Mouse (Mus musculus) lung, embryonic 14.5 days (tissue): ENCODE results near the gene Gna13. TPM values are rescaled to one million over a fixed set of nuclear protein-coding genes. Genes with fewer than 3 reads are reported as not detected.

ENCODE experiments used
- ATAC-seq: fragments of 200-750 bp; cut with Nextera tagmentation; 2 replicates; pipeline ENCODE4 v1.8.0; 2017; ENCODE audit warnings: mild to moderate bottlenecking, moderate TSS enrichment, moderate library complexity; ENCODE audit not compliant: insufficient read depth
- DNase-seq: peaks from one replicate; pipeline ENCODE4 v3.0.0-alpha.2; 2015
- H3K27ac ChIP-seq: fragments of 300-500 bp; sonication (generic); 2 replicates; pipeline ENCODE4 v1.5.1; 2014; ENCODE audit warnings: low read depth, mild to moderate bottlenecking, moderate library complexity
- H3K27me3 ChIP-seq: fragments of 300-500 bp; sonication (generic); 2 replicates; pipeline ENCODE4 v1.6.1; 2014; ENCODE audit warnings: low read length, control low read depth; ENCODE audit not compliant: insufficient read depth
- H3K36me3 ChIP-seq: fragments of 300-500 bp; sonication (generic); 2 replicates; pipeline ENCODE4 v1.6.1; 2014; ENCODE audit warnings: control low read depth; ENCODE audit not compliant: insufficient read depth
- H3K4me1 ChIP-seq: fragments of 300-500 bp; sonication (generic); 2 replicates; pipeline ENCODE4 v1.6.1; 2014; ENCODE audit warnings: antibody characterized with exemption, control low read depth; ENCODE audit not compliant: insufficient read depth
- H3K4me2 ChIP-seq: fragments of 300-500 bp; sonication (generic); 2 replicates; pipeline ENCODE4 v1.6.1; 2014; ENCODE audit warnings: mild to moderate bottlenecking
- H3K4me3 ChIP-seq: fragments of 300-500 bp; sonication (generic); 2 replicates; pipeline ENCODE4 v1.5.1; 2014; ENCODE audit warnings: low read depth, low read length
- H3K9ac ChIP-seq: fragments of 300-500 bp; sonication (generic); 2 replicates; pipeline ENCODE4 v1.6.1; 2014
- H3K9me3 ChIP-seq: fragments of 300-500 bp; sonication (generic); 2 replicates; pipeline ENCODE4 v1.6.1; 2016; ENCODE audit warnings: low read depth, low read length, control low read depth
- CTCF ChIP-seq: IDR thresholded peaks from 2 replicates; pipeline ENCODE4 v1.5.1; 2016; ENCODE audit warnings: antibody characterized with exemption, low read depth
- WGBS: fragments of 180-500 bp; shearing (Covaris S2); extraction: QIAGEN DNeasy Blood & Tissue Kit; methylation state at CpG from one replicate; pipeline ENCODE4 v1.1.7; 2014; 5-methylcytosine and 5-hydroxymethylcytosine counted together
- polyA plus RNA-seq: library from polyadenylated mRNA; unstranded; fragments of >200 nt; fragmentation: Nextera tagmentation; extraction: Ambion mirVana; gene quantifications from 2 replicates; pipeline ENCODE4 v1.2.1, GENCODE M21; 2014

Gna13 gene
- 30.7 and 33.8 TPM in 2 replicates for polyA plus RNA-seq

GRCm38 (mm10) chr11:109362463-109363190 lies at the start of gene Gna13:
TSS of gene Gna13 (plus strand) at chr11:109362831.
- Histone ChIP-seq H3K9ac (peak within 1 kb of the TSS; percentile 91), H3K4me1 (peaks cover 4% of the 10 kb centered on the region), H3K27ac (peak within 1 kb of the TSS; percentile 97), H3K4me3 (peak within 1 kb of the TSS; percentile 89), H3K27me3 (no peaks in the 10 kb centered on the region), H3K9me3 (no peaks in the 10 kb centered on the region), H3K4me2 (peak within 1 kb of the TSS; percentile 75), H3K36me3 (peaks cover 22% of the 10 kb centered on the region)
- DNase-seq (peak; percentile 97), ATAC-seq (peak; percentile 77)
- under 1% methylated on average over 63 of the region's 89 CpGs for WGBS
- no peak for TF ChIP-seq CTCF

- WGBS: 38% methylated on average over 4 of the region's 4 CpGs
- peak; percentile 66 for DNase-seq
- Histone ChIP-seq H3K4me1 (no peaks in the 10 kb centered on the region), H3K27ac (no peak overlapping the region), H3K27me3 (no peaks in the 10 kb centered on the region), H3K9me3 (no peaks in the 10 kb centered on the region), H3K4me3 (no peak overlapping the region), H3K4me2 (no peak overlapping the region), H3K9ac (no peak overlapping the region), H3K36me3 (no peaks in the 10 kb centered on the region)
- no peak for ATAC-seq
- TF ChIP-seq CTCF: peak; percentile 75
Measured at GRCm38 (mm10) chr11:109316921-109317320, 45.7 kb upstream of the Gna13 start.

GRCm38 (mm10) chr11:109319471-109319870 lies 43.2 kb upstream of the Gna13 start:
- Histone ChIP-seq H3K9me3 (no peaks in the 10 kb centered on the region), H3K4me2 (no peak overlapping the region), H3K4me1 (no peaks in the 10 kb centered on the region), H3K4me3 (no peak overlapping the region), H3K36me3 (no peaks in the 10 kb centered on the region), H3K27me3 (no peaks in the 10 kb centered on the region), H3K9ac (no peak overlapping the region), H3K27ac (no peak overlapping the region)
- WGBS: 87% methylated on average over 4 of the region's 4 CpGs
- TF ChIP-seq CTCF: no peak
- DNase-seq (no peak), ATAC-seq (no peak)

GRCm38 (mm10) chr11:109319946-109320345 lies 42.7 kb upstream of the Gna13 start:
- H3K9me3 ChIP-seq: no peaks in the 10 kb centered on the region
- no peaks in the 10 kb centered on the region for H3K4me1 ChIP-seq
- WGBS: 68% methylated on average over 5 of the region's 5 CpGs
- H3K4me2 ChIP-seq: no peak overlapping the region
- no peak for TF ChIP-seq CTCF
- H3K4me3 ChIP-seq: no peak overlapping the region
- H3K36me3 ChIP-seq: no peaks in the 10 kb centered on the region
- no peaks in the 10 kb centered on the region for H3K27me3 ChIP-seq
- no peak for ATAC-seq
- DNase-seq: no peak
- no peak overlapping the region for H3K27ac ChIP-seq
- H3K9ac ChIP-seq: no peak overlapping the region

- ATAC-seq (no peak), DNase-seq (peak; percentile 27)
- H3K4me2 ChIP-seq: no peak overlapping the region
- TF ChIP-seq CTCF: no peak
- H3K27ac ChIP-seq: no peak overlapping the region
- WGBS: 44% methylated on average over 8 of the region's 8 CpGs
- no peaks in the 10 kb centered on the region for H3K36me3 ChIP-seq
- no peak overlapping the region for H3K4me3 ChIP-seq
- H3K4me1 ChIP-seq: no peaks in the 10 kb centered on the region
- no peak overlapping the region for H3K9ac ChIP-seq
- H3K27me3 ChIP-seq: no peaks in the 10 kb centered on the region
- H3K9me3 ChIP-seq: no peaks in the 10 kb centered on the region
Measured at GRCm38 (mm10) chr11:109320361-109320933, 42.2 kb upstream of the Gna13 start.

GRCm38 (mm10) chr11:109326270-109326669 lies 36.4 kb upstream of the Gna13 start:
- TF ChIP-seq CTCF: no peak
- H3K4me2 ChIP-seq: no peak overlapping the region
- 49% methylated on average over 13 of the region's 13 CpGs for WGBS
- H3K27ac ChIP-seq: no peak overlapping the region
- H3K4me1 ChIP-seq: no peaks in the 10 kb centered on the region
- H3K36me3 ChIP-seq: no peaks in the 10 kb centered on the region
- no peak overlapping the region for H3K4me3 ChIP-seq
- DNase-seq (no peak), ATAC-seq (no peak)
- no peaks in the 10 kb centered on the region for H3K9me3 ChIP-seq
- no peak overlapping the region for H3K9ac ChIP-seq
- no peaks in the 10 kb centered on the region for H3K27me3 ChIP-seq

- no peak for DNase-seq
- H3K9ac ChIP-seq: no peak overlapping the region
- no peak for ATAC-seq
- no peaks in the 10 kb centered on the region for H3K36me3 ChIP-seq
- H3K4me3 ChIP-seq: no peak overlapping the region
- no peaks in the 10 kb centered on the region for H3K9me3 ChIP-seq
- no peak for TF ChIP-seq CTCF
- no peak overlapping the region for H3K4me2 ChIP-seq
- 35% methylated on average over 3 of the region's 3 CpGs for WGBS
- no peak overlapping the region for H3K27ac ChIP-seq
- no peaks in the 10 kb centered on the region for H3K4me1 ChIP-seq
- H3K27me3 ChIP-seq: no peaks in the 10 kb centered on the region
Measured at GRCm38 (mm10) chr11:109327381-109327780, 35.2 kb upstream of the Gna13 start.
